Mouse (Mus musculus): ENCODE data around the gene Elf4. TPM values are rescaled to one million over a fixed set of nuclear protein-coding genes. Genes with fewer than 3 reads are reported as not detected.
A peak's percentile ranks its signal among the peaks of the same experiment; 100 is the strongest.
"Not testable (repeated sequence)": the region's sequence is repeated elsewhere in the genome, so short reads cannot be mapped to it uniquely, and the experiment has no call there.

Elf4 gene
- total RNA-seq, 2 experiments from 2014 or later, result 25.0 to 28.6 TPM

- DNase-seq (ENCODE audit: low spot score in 2 of 2), result no peak
Observed at GRCm38 (mm10) chrX:48441548-48441947, 21.4 kb downstream of the Elf4 start.

GRCm38 (mm10) chrX:48439036-48439435 is 23.9 kb downstream of the Elf4 start:
- no peak for DNase-seq (ENCODE audit: low spot score in 2 of 2)

GRCm38 (mm10) chrX:48436082-48436481 is 26.9 kb downstream of the Elf4 start:
- DNase-seq (ENCODE audit: low spot score in 2 of 2), result not testable (repeated sequence)

- DNase-seq (ENCODE audit: low spot score in 2 of 2), result no peak
Observed at GRCm38 (mm10) chrX:48435477-48435900, 27.4 kb downstream of the Elf4 start.

GRCm38 (mm10) chrX:48434251-48434650 is 28.7 kb downstream of the Elf4 start:
- DNase-seq (ENCODE audit: low spot score in 2 of 2), result no peak

- no peak for DNase-seq (ENCODE audit: low spot score in 2 of 2)
Observed at GRCm38 (mm10) chrX:48433527-48433899, 29.4 kb downstream of the Elf4 start.

- DNase-seq (ENCODE audit: low spot score in 2 of 2), result no peak
Observed at GRCm38 (mm10) chrX:48432599-48433526, 30.1 kb downstream of the Elf4 start.

GRCm38 (mm10) chrX:48429538-48429937 is 33.4 kb downstream of the Elf4 start:
- DNase-seq (ENCODE audit: low spot score in 2 of 2), result no peak

GRCm38 (mm10) chrX:48429100-48429499 is 33.8 kb downstream of the Elf4 start:
- DNase-seq (ENCODE audit: low spot score in 2 of 2), result no peak

- DNase-seq (ENCODE audit: low spot score in 2 of 2), result no peak
Observed at GRCm38 (mm10) chrX:48428642-48429041, 34.3 kb downstream of the Elf4 start.

- DNase-seq (ENCODE audit: low spot score in 2 of 2), result no peak
Observed at GRCm38 (mm10) chrX:48428241-48428640, 34.7 kb downstream of the Elf4 start.

GRCm38 (mm10) chrX:48425280-48425679 is 37.7 kb downstream of the Elf4 start:
- DNase-seq (ENCODE audit: low spot score in 2 of 2), result no peak

- DNase-seq (ENCODE audit: low spot score in 2 of 2), result no peak
Observed at GRCm38 (mm10) chrX:48424583-48424982, 38.3 kb downstream of the Elf4 start.

GRCm38 (mm10) chrX:48423671-48424070 is 39.3 kb downstream of the Elf4 start:
- DNase-seq (ENCODE audit: low spot score in 2 of 2), result no peak

- DNase-seq (ENCODE audit: low spot score in 2 of 2), result peak in 1 of 2 experiments; percentile 30
Observed at GRCm38 (mm10) chrX:48422986-48423385, 39.9 kb downstream of the Elf4 start.

- no peak for DNase-seq (ENCODE audit: low spot score in 2 of 2)
Observed at GRCm38 (mm10) chrX:48418417-48418816, 44.5 kb downstream of the Elf4 start.

- DNase-seq (ENCODE audit: low spot score in 2 of 2), result no peak
Observed at GRCm38 (mm10) chrX:48414291-48414690, 48.6 kb downstream of the Elf4 start.

GRCm38 (mm10) chrX:48412629-48413028 is 50.3 kb downstream of the Elf4 start:
- no peak for DNase-seq (ENCODE audit: low spot score in 2 of 2)

GRCm38 (mm10) chrX:48410388-48410776 is 52.5 kb downstream of the Elf4 start:
- DNase-seq (ENCODE audit: low spot score in 2 of 2), result no peak

- peak; percentile 65 to 70 for DNase-seq (ENCODE audit: low spot score in 2 of 2)
Observed at GRCm38 (mm10) chrX:48409611-48410387, 53.1 kb downstream of the Elf4 start.

- no peak for DNase-seq (ENCODE audit: low spot score in 2 of 2)
Observed at GRCm38 (mm10) chrX:48405141-48405540, 57.8 kb downstream of the Elf4 start.

- DNase-seq (ENCODE audit: low spot score in 2 of 2), result no peak
Observed at GRCm38 (mm10) chrX:48399994-48400393, 62.9 kb downstream of the Elf4 start.
